Comparison of ENCODE assay signal across 14 mouse cellular contexts in the genomic region with DNA sequence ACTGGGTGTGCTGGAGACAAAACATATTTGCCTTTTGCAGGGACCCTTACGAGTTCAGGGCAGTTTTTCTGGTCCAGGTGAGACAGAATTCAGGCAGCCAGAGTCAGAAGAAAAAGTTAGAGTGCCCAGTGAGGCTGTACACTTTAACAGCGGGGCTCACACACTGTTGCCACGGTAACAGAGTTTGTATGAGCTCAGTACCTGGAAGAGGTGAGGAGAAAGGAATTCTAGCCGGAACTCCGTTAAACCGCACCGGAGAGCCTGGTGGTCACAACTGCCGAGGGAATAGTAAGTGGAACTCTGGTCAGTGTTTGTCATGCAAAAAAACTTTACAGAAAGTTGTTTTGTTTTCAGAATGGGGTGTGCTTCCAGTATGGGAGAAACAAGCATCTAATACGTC.
"Had no signal": no experiment of that assay in that cellular context is flagged by ENCODE, and none has a peak within 500 bp of the region (broad histone marks: within the 10 kb centered on the region; RNA-seq: fewer than 3 reads in every experiment).

No protein-coding gene starts in this region.

- ATAC-seq: intestine, postnatal 0 days; liver, embryonic 12.5 days had no signal

- H3K27ac ChIP-seq: kidney, embryonic 15.5 days; left cerebral cortex, adult 2 months; limb, embryonic 15.5 days; liver, embryonic 12.5 days; lung, embryonic 15.5 days; midbrain, embryonic 12.5 days; neural tube, embryonic 13.5 days had no signal

- H3K36me3 ChIP-seq: kidney, embryonic 15.5 days; limb, embryonic 15.5 days; liver, embryonic 12.5 days; lung, embryonic 15.5 days; midbrain, embryonic 12.5 days; neural tube, embryonic 13.5 days had no signal

- DNase-seq: kidney, postnatal 25 days; lung, postnatal 36 days; right cerebral cortex, postnatal 4 days; spleen, adult 18-20 months; thymus, adult 18-20 months; thymus, postnatal 14 days had no signal

- H3K9me3 ChIP-seq: kidney, embryonic 15.5 days; limb, embryonic 15.5 days; liver, embryonic 12.5 days; lung, embryonic 15.5 days; midbrain, embryonic 12.5 days; neural tube, embryonic 13.5 days had no signal

- H3K4me3 ChIP-seq: kidney, embryonic 15.5 days; left cerebral cortex, adult 2 months; limb, embryonic 15.5 days; liver, embryonic 12.5 days; lung, embryonic 15.5 days; midbrain, embryonic 12.5 days; neural tube, embryonic 13.5 days had no signal

- H3K27me3 ChIP-seq: limb, embryonic 15.5 days; liver, embryonic 12.5 days; lung, embryonic 15.5 days; neural tube, embryonic 13.5 days had no signal

- H3K4me2 ChIP-seq: kidney, embryonic 15.5 days; limb, embryonic 15.5 days; liver, embryonic 12.5 days; lung, embryonic 15.5 days; midbrain, embryonic 12.5 days; neural tube, embryonic 13.5 days had no signal

- H3K9ac ChIP-seq: kidney, embryonic 15.5 days; limb, embryonic 15.5 days; liver, embryonic 12.5 days; lung, embryonic 15.5 days; midbrain, embryonic 12.5 days; neural tube, embryonic 13.5 days had no signal
